Comparison of ENCODE assay signal across 35 mouse cellular contexts in genomic region chr15:74215326-74215725, GRCm38 (mm10).
"Had no signal": no experiment of that assay in that cellular context is flagged by ENCODE, and none has a peak within 500 bp of the region (broad histone marks: within the 10 kb centered on the region; RNA-seq: fewer than 3 reads in every experiment).

No protein-coding gene starts in this region.

- H3K27ac ChIP-seq: heart, adult 2 months; heart, embryonic 10.5 days; heart, embryonic 13.5 days; heart, embryonic 15.5 days; hindbrain, embryonic 12.5 days; hindbrain, embryonic 13.5 days; hindbrain, embryonic 14.5 days; hindbrain, embryonic 15.5 days; hindbrain, postnatal 0 days; intestine, embryonic 15.5 days; kidney, embryonic 15.5 days; kidney, postnatal 0 days; layer of hippocampus, adult 2 months had no signal

- H3K9ac ChIP-seq: heart, embryonic 12.5 days; heart, embryonic 13.5 days; heart, embryonic 15.5 days; hindbrain, embryonic 12.5 days; hindbrain, embryonic 13.5 days; hindbrain, embryonic 14.5 days; hindbrain, embryonic 15.5 days; intestine, embryonic 15.5 days; kidney, embryonic 15.5 days had no signal

- H3K27me3 ChIP-seq: hindbrain, embryonic 15.5 days; intestine, embryonic 15.5 days had no signal

- DNase-seq: heart, adult 18-20 months; heart, adult 2 months; heart, postnatal 10 days; heart, postnatal 14 days; heart, postnatal 36 days; heart, postnatal 4 days; kidney, adult 11 months; kidney, adult 18-20 months; kidney, adult 2 months; kidney, adult 8-10 months; kidney, adult 9 months; kidney, postnatal 10 days; kidney, postnatal 14 days; kidney, postnatal 25 days; kidney, postnatal 36 days; kidney, postnatal 4 days; layer of hippocampus, adult 9-11 months; layer of hippocampus, postnatal 36 days had no signal

- H3K4me2 ChIP-seq: heart, embryonic 11.5 days; heart, embryonic 12.5 days; heart, embryonic 13.5 days; heart, embryonic 15.5 days; hindbrain, embryonic 12.5 days; hindbrain, embryonic 13.5 days; hindbrain, embryonic 14.5 days; hindbrain, embryonic 15.5 days; intestine, embryonic 15.5 days; kidney, embryonic 15.5 days had no signal

- H3K4me3 ChIP-seq: heart, adult 2 months; heart, embryonic 10.5 days; heart, embryonic 12.5 days; heart, embryonic 13.5 days; heart, embryonic 15.5 days; hindbrain, embryonic 10.5 days; hindbrain, embryonic 12.5 days; hindbrain, embryonic 13.5 days; hindbrain, embryonic 15.5 days; intestine, embryonic 15.5 days; kidney, embryonic 15.5 days; layer of hippocampus, adult 2 months had no signal

- ATAC-seq: hindbrain, embryonic 16.5 days; hindbrain, postnatal 0 days; inflammation-experienced regulatory T-cells, adult 6 months; intestine, embryonic 15.5 days had no signal

- H3K4me1 ChIP-seq: heart, embryonic 15.5 days; intestine, embryonic 15.5 days; kidney, embryonic 15.5 days had no signal

- H3K36me3 ChIP-seq: heart, embryonic 10.5 days; heart, embryonic 12.5 days; heart, embryonic 13.5 days; heart, embryonic 15.5 days; hindbrain, embryonic 10.5 days; hindbrain, embryonic 12.5 days; hindbrain, embryonic 13.5 days; hindbrain, embryonic 15.5 days; intestine, embryonic 15.5 days; kidney, embryonic 15.5 days had no signal

- H3K9me3 ChIP-seq: heart, embryonic 10.5 days; heart, embryonic 12.5 days; heart, embryonic 13.5 days; heart, embryonic 15.5 days; hindbrain, embryonic 10.5 days; hindbrain, embryonic 12.5 days; hindbrain, embryonic 13.5 days; hindbrain, embryonic 15.5 days; intestine, embryonic 15.5 days; kidney, embryonic 15.5 days had no signal
